Mouse (Mus musculus): ENCODE measurements around the gene Ssr1.

DNA sequence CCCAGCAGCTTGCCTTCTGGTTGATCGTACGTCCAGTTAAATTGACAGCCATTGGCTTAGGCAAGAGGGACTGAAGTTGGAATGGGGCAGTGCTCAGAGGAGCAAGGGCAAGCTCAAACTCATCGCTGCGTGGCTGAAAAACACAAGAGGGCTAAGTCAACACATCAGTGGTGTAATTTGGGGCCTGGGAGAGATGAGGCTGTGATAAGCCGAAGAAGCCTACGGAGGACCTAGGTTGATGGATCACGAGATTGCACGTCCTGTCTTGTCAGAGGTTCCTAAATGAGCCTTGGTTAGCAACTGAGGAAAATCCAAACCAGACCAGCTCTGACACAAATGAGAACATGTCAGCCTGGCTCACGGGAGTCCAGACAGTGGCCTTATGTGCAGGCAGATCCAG is 31.5 kb downstream of the Ssr1 start:
- TF ChIP-seq CTCF (IDR thresholded peaks at IDR 0.05; ENCODE audit: control insufficient read depth, insufficient read depth, insufficient read length) (no peak), MAX (IDR thresholded peaks at IDR 0.05) (no peak), USF1 (IDR thresholded peaks at IDR 0.05; ENCODE audit: low read depth) (no peak)
